Mouse (Mus musculus) heart, postnatal 0 days (tissue): ENCODE results near the gene Ccn2. TPM values are rescaled to one million over a fixed set of nuclear protein-coding genes. Genes with fewer than 3 reads are reported as not detected.

ENCODE experiments used
- ATAC-seq: fragments of 200-750 bp; cut with Nextera tagmentation; 2 replicates; pipeline ENCODE4 v1.8.0; 2017; ENCODE audit warnings: low read depth, moderate number of reproducible peaks, moderate library complexity; ENCODE audit not compliant: insufficient read depth
- DNase-seq: peaks from one replicate; pipeline ENCODE4 v3.0.0-alpha.2; 2016; ENCODE audit warnings: low spot score
- H3K27ac ChIP-seq: fragments of 300-500 bp; sonication (generic); 2 replicates; pipeline ENCODE4 v1.5.1; 2014; ENCODE audit warnings: low read depth, mild to moderate bottlenecking
- H3K27me3 ChIP-seq: fragments of 300-500 bp; sonication (generic); 2 replicates; pipeline ENCODE4 v1.6.1; 2014; ENCODE audit warnings: low read length, mixed read lengths; ENCODE audit not compliant: control insufficient read depth, insufficient read depth
- H3K36me3 ChIP-seq: fragments of 300-500 bp; sonication (generic); replicated peaks from 2 replicates; pipeline ENCODE4 v1.6.1; 2014; ENCODE audit warnings: low read length, mixed read lengths; ENCODE audit not compliant: control insufficient read depth, insufficient read depth
- H3K4me1 ChIP-seq: fragments of 300-500 bp; sonication (generic); 2 replicates; pipeline ENCODE4 v1.6.1; 2014; ENCODE audit warnings: antibody characterized with exemption; ENCODE audit not compliant: control insufficient read depth, insufficient read depth
- H3K4me2 ChIP-seq: fragments of 300-500 bp; sonication (generic); 2 replicates; pipeline ENCODE4 v1.6.1; 2014; ENCODE audit warnings: low read depth, mild to moderate bottlenecking, low read length, moderate library complexity
- H3K4me3 ChIP-seq: fragments of 300-500 bp; sonication (generic); 2 replicates; pipeline ENCODE4 v1.5.1; 2014; ENCODE audit warnings: low read depth, low read length
- H3K9ac ChIP-seq: fragments of 300-500 bp; sonication (generic); replicated peaks from 2 replicates; pipeline ENCODE4 v1.6.1; 2014; ENCODE audit warnings: low read depth, low read length, mixed read lengths
- H3K9me3 ChIP-seq: fragments of 300-500 bp; sonication (generic); replicated peaks from 2 replicates; pipeline ENCODE4 v1.6.1; 2016; ENCODE audit warnings: low read length; ENCODE audit not compliant: control insufficient read depth
- CTCF ChIP-seq: IDR thresholded peaks from 2 replicates; pipeline ENCODE4 v1.5.1; 2016; ENCODE audit warnings: antibody characterized with exemption, control low read depth, low read depth
- EP300 ChIP-seq: IDR thresholded peaks from 2 replicates; pipeline ENCODE4 v1.6.1; 2016; ENCODE audit warnings: antibody characterized with exemption, low read depth
- WGBS: fragments of 180-500 bp; shearing (Covaris S2); extraction: QIAGEN DNeasy Blood & Tissue Kit; methylation state at CpG from one replicate; pipeline ENCODE4 v1.1.7; 2014; 5-methylcytosine and 5-hydroxymethylcytosine counted together
- polyA plus RNA-seq: library from polyadenylated mRNA; unstranded; fragments of >200 nt; fragmentation: Nextera tagmentation; extraction: Ambion mirVana; gene quantifications from 2 replicates; pipeline ENCODE4 v1.2.1, GENCODE M21; 2015
- total RNA-seq: library from RNA; depleted of rRNA; stranded (reverse); fragments of >200 nt; gene quantifications from 2 replicates; pipeline ENCODE4 v1.2.3, GENCODE M21; 2014; ENCODE audit warnings: low replicate concordance; rRNA removed

The Ccn2 gene
- total and polyA plus RNA-seq, 2 experiments from 2014 or later = 24.4 to 265 TPM

GRCm38 (mm10) chr10:24641416-24642140 lies 46.3 kb downstream of the Ccn2 start:
- H3K4me1 ChIP-seq = no peaks in the 10 kb centered on the region; the same call in 1 of the 2 replicates
- TF ChIP-seq CTCF (no peak), EP300 (no peak)
- H3K9me3 ChIP-seq = no peaks in the 10 kb centered on the region
- 55% methylated on average over 14 of the region's 14 CpGs for WGBS
- H3K9ac ChIP-seq = no peak overlapping the region
- no peaks in the 10 kb centered on the region for H3K27me3 ChIP-seq
- H3K4me3 ChIP-seq = no peak overlapping the region
- ATAC-seq (no peak), DNase-seq (no peak)
- no peak overlapping the region for H3K27ac ChIP-seq
- no peak overlapping the region for H3K4me2 ChIP-seq
- no peaks in the 10 kb centered on the region for H3K36me3 ChIP-seq

- H3K27me3 ChIP-seq = no peaks in the 10 kb centered on the region
- DNase-seq (no peak), ATAC-seq (no peak)
- no peak overlapping the region for H3K27ac ChIP-seq
- no peak overlapping the region for H3K9ac ChIP-seq
- TF ChIP-seq EP300 = no peak
- TF ChIP-seq CTCF = no peak
- H3K4me3 ChIP-seq = no peak overlapping the region
- no peak overlapping the region for H3K4me2 ChIP-seq
- no peaks in the 10 kb centered on the region for H3K36me3 ChIP-seq
- WGBS = 80% methylated on average over 11 of the region's 11 CpGs
- H3K4me1 ChIP-seq = no peaks in the 10 kb centered on the region; the same call in 1 of the 2 replicates
- H3K9me3 ChIP-seq = no peaks in the 10 kb centered on the region
Observed at GRCm38 (mm10) chr10:24642796-24643580, 47.7 kb downstream of the Ccn2 start.

DNA sequence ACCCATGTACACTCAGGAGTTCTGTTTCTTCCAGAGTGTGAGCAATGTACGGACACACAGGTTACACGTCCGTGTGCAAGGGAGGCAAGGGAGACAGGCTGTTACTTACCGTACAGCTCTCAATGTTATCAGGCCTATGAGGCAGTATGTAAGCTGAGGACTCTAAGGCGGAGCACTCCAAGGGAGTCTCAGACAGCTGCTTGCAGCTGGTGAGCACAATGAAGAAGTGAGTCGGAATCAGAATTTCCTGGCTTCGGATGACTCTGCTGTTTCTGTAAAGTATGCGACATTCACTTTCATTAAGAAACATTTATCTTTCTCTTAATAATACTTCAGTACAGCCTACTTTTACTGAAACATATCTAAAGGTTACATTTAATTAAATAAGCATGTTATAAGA lies 49.9 kb downstream of the Ccn2 start:
- Histone ChIP-seq H3K36me3 (no peaks in the 10 kb centered on the region), H3K27me3 (no peaks in the 10 kb centered on the region), H3K9ac (no peak overlapping the region), H3K4me3 (no peak overlapping the region), H3K27ac (no peak overlapping the region), H3K4me2 (no peak overlapping the region), H3K9me3 (no peaks in the 10 kb centered on the region), H3K4me1 (no peaks in the 10 kb centered on the region)
- TF ChIP-seq CTCF = no peak
- TF ChIP-seq EP300 = no peak
- DNase-seq = no peak
- no peak for ATAC-seq
- WGBS = 80% methylated on average over 8 of the region's 8 CpGs

Other genes with a start within 250 kb of the Ccn2 start
- 2.5 and 3.1 TPM in 2 replicates for gene Enpp1, start 116.7 kb downstream of the Ccn2 start, total RNA-seq
- gene Enpp1, start 116.7 kb downstream of the Ccn2 start, polyA plus RNA-seq = 1.8 and 2.0 TPM in 2 replicates
- gene Enpp3, start 247.4 kb downstream of the Ccn2 start, total RNA-seq = 4.5 and 4.7 TPM in 2 replicates
- gene Enpp3, start 247.4 kb downstream of the Ccn2 start, polyA plus RNA-seq = 2.3 and 2.4 TPM in 2 replicates